Mouse (Mus musculus) mouse embryonic stem cell (cell line): Measurements from ENCODE around the gene Snx7.

Experiments
- in situ Hi-C, 2 experiments: fragments of 300-500 bp; cut with MboI; formaldehyde crosslinking; loops; 1 replicate in 1 of 2; 3 replicates in 1 of 2; pipeline ENCODE4 v1.14.3; 2019 to 2020; ENCODE audit warnings: low sequenced_read_pairs in 2 of 2, low pct_unique_long_range_greater_than_20kb in 1 of 2, mixed read lengths in 1 of 2; ENCODE audit not compliant: unreplicated experiment in 1 of 2

Snx7 gene

DNA sequence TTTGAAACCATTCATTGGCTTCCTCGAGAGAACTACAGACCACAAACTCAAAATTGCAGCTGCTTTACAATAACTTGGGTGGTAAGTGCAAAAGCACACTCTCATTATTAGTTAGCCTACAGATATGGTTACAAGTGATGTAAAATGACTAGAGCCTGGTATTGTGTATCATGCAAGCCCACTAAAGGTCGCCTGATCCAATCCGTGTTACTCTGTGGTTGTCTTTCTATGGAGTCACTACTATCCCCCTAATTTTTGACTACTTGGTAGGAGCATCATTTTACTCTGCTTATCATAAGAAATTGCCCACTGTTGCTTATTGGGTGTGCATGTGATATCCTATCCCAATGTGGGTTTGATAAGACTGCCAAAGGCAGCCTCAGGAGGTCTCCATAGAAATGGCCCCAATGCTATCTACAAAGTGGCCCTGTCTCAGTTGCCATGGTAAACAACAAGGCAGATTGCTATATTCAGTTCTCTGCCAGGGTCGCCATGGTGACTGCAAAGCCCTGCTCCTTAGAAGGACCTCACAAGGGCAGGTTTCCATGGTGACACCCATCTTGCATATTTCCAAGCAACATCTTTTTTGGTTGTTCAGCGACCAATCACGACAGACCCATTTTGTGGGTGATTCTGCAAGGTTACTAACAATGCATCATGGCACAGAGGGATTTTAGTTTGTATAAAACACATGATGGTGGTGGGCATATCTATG is 42.1 kb downstream of the Snx7 start:
- in situ Hi-C loops = no loop called here

DNA sequence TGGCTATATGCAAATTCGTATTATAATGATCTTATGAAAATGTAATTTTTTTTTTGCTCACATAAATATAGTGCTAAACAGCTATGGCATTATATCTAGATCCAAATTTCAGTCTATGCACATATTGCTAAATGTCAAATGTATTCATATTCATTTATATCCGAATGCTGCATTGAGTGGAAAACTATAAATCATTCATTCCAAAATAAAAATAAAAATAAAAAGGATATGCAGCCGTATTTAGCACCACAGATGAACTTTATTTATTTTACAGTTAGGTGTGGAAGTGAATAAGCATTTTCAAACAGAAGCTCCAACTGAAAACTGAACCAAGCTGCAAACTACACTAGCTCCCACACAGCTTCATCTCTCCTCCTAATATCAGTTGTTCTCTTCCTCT is 45.5 kb downstream of the Snx7 start:
- in situ Hi-C loops = no loop called here

DNA sequence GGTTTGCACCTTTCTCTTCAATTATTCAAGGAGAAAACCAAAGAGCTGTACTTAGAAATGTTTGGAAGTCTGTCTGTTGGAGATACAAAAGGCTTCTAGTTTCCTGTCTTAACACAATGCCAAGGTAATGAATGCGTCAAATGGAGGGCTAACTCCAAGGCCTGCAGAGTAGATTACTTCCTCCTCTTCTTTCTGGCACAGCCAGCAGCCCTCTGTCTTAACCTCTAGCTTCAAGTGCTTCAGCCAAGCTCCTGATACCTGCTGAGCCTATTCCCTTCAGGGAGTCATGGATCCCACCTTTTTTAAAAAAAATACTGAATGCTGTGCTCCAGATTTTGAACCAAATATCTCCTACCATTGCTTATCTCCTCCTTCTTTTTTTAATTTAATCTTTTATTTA is 51.1 kb downstream of the Snx7 start:
- in situ Hi-C loops = no loop called here

DNA sequence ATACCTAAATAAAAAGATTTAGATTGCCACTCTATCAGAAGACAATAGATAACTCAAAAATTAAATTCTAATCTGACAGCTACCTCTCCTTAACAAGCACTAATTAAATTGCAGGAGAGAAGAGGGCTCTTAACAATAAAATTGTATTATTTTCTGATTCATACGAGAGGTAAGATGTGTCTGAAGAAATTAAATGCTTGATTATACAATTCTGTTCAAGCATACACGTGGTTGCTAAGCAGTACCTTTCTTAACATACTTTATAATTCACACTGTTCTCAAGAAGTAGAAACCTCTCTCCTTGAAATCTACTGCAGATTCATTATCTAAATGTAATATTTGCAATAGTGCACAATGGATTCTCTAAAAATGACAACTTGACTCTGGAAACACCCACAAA is 54.5 kb downstream of the Snx7 start:
- in situ Hi-C loops = no loop called here

DNA sequence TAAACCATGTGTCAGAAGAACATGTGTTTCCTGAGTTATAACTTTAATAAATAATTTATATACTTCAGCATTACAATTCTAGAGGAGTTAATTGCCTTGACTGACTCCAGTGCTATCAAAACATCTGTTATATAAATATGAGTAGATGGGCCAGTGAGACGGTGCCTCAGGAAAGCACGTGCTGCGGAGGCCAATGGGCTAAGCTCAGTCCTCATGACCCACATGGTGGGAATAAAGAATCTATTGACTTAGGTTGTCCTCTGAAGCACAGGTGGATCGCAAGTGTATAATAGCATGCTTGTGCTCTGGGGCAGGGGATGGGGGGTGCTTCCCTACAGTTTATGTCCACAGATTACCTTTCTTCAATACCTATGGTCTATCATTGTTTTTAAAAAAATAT is 56.6 kb downstream of the Snx7 start:
- in situ Hi-C loops = no loop called here

DNA sequence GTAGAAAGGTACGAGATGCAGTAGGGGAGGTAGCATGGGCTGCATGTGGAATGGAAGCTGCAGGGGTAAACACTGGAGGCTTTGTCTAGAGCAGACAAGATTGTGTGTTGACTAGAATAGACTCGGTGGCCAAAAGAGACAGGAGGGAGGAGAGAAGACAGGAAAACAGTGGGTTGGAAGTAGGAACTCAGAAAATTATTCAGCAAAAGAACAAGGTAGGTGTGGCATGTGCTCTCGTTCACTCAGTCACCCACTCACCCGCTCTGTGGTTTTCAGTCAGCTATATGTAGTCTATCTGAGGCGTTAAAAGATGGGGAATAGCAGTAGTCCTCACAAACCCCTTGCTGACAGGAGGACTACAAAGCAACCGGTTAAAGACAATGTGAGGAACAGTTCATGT is 63.0 kb downstream of the Snx7 start:
- in situ Hi-C loops = no loop called here

DNA sequence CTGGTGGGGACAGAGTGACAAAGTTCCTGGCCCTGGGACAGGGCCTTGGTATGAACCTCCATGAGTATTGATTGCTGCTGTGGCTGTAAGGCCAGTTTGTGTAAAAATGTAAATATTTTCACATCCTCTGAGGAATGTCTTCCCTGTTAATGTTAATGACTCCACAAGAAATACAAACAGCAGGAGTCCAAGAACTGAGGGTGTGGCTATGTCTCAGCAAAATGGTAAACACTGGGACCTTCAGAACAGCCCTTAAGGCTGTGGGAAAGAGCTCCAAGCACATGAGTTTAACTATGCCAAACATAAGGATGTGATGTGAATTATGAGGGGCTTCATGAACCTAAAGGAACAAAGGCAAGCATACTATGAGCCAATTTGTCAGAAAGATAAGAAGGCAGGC is 74.2 kb downstream of the Snx7 start:
- in situ Hi-C loops = no loop called here

DNA sequence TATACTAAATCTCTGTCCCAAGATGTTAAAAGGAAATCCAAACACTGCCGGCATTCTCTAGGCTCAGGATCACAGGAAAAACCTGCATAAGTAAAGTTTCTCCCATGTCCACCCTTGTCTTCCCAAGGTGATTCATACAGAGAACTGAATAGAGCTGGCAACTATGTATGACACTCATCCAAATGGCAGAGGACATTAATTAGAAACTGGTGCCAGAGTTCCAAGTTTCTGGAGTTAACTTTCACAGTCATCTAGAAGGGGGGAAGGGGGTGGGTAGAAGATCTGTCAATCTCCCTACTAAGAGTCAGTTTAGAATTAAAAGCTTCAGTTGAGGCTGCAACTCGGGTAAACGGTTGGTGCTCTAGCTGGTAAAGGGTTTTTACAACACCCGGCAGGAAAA is 76.8 kb downstream of the Snx7 start:
- in situ Hi-C loops = no loop called here

DNA sequence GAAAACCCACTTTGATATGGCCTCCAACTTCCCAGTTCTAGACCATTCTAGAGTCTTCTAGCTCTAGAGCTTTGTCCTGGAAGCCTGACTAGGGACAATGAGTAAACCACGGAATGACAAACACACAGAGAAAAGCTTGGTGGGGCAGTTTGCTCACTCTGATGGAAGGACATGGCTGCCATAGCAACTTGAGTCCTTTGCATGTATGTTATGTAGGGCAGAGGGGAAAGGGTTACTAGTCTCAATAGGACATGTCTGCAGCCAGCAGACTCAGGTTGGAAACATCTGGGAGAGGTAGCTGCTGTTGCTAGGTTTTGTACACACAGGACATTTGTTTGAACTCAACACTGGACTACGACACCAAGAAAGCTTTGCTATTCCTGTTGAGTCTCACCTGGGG is 77.5 kb downstream of the Snx7 start:
- in situ Hi-C loops = no loop called here

DNA sequence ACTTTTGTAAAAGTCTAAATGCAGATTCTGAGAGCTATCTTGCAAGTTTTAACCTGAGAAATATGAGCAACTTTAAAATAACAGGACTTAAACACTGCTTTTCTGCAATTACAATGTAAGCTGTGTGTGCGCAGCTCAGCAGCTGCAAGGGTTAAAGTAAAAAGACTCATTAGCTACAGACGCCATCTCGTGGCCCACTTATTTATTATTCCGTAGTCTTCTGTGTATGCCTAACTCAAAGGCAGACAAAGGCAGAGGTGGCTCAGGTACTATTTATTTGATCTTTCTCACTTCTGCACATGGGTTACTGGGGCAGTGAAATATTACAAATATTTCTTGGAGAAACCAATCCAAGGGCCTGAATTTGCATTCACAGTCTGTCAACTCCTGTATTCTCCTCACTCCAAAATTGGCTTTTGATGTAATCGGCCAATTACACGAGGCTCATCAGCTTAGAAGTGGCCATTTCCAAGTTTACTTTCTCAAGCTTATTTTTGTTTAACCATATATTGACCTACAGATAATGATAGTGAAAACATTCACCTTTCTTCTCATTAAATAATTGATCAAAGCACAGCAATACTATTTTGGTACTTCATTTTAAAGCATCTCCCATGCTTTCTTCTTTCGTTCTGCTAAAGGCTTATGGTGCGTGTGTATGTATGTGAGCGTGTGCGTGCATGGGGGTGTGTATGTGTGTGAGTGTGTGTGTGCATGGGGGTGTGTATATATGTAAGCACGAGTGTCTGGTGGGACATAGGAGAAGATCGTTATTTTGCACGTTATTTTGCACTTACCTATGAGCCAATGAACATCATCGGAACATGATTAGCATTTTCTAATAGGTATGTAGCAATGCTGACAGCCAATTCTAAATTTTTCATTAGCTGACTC is 79.7 kb downstream of the Snx7 start:
- in situ Hi-C loops = no loop called here

DNA sequence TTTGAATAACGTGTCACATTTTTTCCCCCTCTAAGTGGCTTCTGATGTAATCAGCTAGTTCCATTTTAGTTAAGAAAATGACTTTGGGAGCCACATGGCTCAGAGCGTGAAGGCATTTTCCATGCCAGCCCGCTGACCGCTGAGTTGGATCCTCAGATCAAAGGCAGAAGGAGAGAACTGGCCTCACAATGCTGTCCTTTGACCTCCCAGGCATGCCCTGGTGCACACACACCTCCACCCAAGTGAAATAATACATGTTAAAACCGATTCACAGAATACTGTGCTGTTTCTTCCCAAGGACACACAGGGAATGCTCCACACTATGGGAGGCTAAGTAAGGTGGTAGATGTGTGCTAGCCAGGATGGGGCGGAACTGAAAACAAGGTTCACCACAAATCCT is 81.5 kb downstream of the Snx7 start:
- in situ Hi-C loops = no loop called here

DNA sequence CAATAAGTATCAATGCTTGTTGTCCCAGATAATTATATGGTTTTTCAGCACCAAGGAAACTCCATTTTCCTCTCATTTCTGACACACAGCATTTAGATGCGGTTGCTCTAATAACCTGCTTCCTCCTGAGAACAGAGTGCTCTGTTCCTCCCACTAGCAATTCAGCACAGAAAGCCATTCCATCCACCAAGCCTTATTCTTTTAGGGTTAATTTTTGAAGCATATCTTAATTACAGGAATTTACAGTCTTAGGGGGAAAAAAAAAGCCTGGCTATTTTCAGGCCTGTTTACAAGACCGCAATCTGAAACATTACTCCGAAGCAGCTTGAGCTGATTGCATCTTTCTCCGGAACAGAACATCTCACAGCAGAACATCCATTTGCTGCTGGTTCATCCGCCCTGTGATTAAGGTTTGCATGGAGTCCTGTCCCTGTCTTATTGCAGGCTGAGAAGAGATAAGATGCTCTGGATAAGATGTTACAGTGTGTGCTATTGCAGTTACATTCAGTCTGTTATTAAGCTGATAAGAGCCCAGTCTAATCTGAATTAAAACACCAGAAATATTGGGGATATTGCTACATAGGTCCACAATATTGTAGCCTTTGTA is 116.5 kb downstream of the Snx7 start:
- in situ Hi-C loops = no loop called here

DNA sequence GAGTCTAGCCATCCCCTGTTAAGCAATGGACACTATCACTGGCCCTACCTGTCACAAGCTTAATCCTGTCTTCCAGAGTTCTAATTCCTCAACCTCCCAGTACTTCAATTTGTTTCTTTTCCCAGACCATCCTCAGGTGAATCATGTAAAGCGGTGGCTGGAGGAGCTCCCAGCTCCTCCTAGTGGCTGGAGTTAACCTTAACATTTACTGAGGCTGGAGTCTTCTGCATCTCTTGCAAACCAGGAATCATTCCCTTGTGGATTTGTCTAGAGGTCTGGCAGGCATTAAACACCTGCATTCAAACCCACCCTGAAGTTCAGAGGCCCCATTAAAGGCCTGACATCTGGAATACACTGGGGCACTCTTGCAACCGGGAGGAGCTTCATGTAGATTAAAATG is 117.1 kb downstream of the Snx7 start:
- in situ Hi-C loops = no loop called here

DNA sequence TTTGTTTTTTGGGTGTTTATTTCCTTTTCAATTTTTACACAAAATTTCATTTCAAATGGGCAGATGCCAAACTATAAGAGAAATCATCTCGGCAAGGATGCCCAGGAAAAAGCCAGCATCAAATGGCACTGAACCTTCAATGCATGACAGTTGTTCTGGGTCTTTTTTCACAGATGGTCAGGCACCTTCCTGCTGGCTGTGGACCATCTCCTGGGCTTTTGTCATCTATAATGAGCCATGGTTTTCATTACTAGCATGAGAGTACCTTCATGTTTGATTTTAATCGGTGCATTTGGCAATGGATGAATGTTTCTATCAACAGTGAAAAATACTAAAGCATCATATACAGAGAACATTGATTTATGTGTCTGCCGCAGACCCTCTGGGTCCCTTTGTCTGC is 119.5 kb downstream of the Snx7 start:
- in situ Hi-C loops = no loop called here

DNA sequence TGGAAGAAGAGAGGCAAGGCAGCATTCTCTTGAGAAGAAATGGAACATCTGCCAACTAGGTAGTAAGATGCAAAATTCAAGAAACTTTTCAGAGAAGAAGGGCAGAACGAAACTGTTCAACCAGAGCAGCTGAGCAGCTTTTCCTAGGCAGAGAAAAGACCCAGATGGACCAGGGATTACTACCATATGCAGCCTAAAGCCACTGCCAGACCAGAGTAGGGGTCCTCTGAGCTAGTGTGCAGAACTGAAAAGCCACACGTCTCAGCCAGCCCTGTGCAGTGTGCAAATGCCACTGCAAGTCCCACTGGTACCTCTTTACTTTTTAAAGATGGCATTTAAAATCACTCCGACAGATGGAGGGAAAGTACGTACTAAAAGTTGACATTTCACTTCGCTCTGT is 129.0 kb downstream of the Snx7 start:
- in situ Hi-C loops = no loop called here

DNA sequence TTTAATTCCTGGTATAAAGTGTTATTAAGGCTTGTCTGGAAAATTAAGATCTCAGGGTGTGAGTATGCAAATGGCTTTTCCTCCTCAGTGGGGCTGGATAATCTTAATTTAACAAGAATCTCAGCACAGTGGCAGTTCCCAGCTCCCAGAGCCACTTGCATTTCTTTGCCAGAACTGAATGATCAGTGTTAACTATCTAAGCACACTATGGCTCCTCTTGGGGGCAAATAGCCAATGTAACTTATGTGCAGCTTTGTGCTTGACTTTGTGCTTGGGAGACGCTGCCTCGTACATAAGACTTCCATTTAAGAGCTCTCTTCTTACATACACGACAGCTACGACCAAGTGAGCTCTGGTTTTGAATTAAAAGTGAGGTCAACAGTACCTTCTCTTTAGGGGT is 136.1 kb downstream of the Snx7 start:
- in situ Hi-C loops = no loop called here
